Mouse (Mus musculus): ENCODE data around the gene Elmo3.
A peak's percentile ranks its signal among the peaks of the same experiment; 100 is the strongest.

Elmo3 gene

GRCm38 (mm10) chr8:105305211-105306145, at the start of gene Elmo3:
Elmo3 (plus strand) TSS chr8:105305601.
- peak; percentile 83 to 89 for DNase-seq (ENCODE audit: low spot score in 2 of 2)

- no peak for DNase-seq (ENCODE audit: low spot score in 2 of 2)
These were observed 47.9 kb upstream of the Elmo3 start for GRCm38 (mm10) chr8:105257318-105258114.

- no peak for DNase-seq (ENCODE audit: low spot score in 2 of 2)
These were observed 46.3 kb upstream of the Elmo3 start for GRCm38 (mm10) chr8:105258911-105259720.

- peak; percentile 37 to 61 for DNase-seq (ENCODE audit: low spot score in 2 of 2)
These were observed 45.6 kb upstream of the Elmo3 start for GRCm38 (mm10) chr8:105259721-105260320.

- DNase-seq (ENCODE audit: low spot score in 2 of 2) = no peak
These were observed 44.9 kb upstream of the Elmo3 start for GRCm38 (mm10) chr8:105260371-105261099.

- no peak for DNase-seq (ENCODE audit: low spot score in 2 of 2)
These were observed 43.9 kb upstream of the Elmo3 start for GRCm38 (mm10) chr8:105261326-105261980.

GRCm38 (mm10) chr8:105263244-105263912, 42.0 kb upstream of the Elmo3 start:
- DNase-seq (ENCODE audit: low spot score in 2 of 2) = no peak

GRCm38 (mm10) chr8:105264024-105264982, 41.1 kb upstream of the Elmo3 start, which contains the start of the genes Tradd and Fbxl8:
Tradd (minus strand) TSS chr8:105264609.
Fbxl8 (plus strand) TSS chr8:105264648.
- peak; percentile 62 to 74 for DNase-seq (ENCODE audit: low spot score in 2 of 2)

GRCm38 (mm10) chr8:105265128-105265527, 40.3 kb upstream of the Elmo3 start:
- peak in 1 of 2 experiments; percentile 33 for DNase-seq (ENCODE audit: low spot score in 2 of 2)

GRCm38 (mm10) chr8:105266775-105267174, 38.6 kb upstream of the Elmo3 start:
- DNase-seq (ENCODE audit: low spot score in 2 of 2) = no peak

GRCm38 (mm10) chr8:105268342-105269074, 36.9 kb upstream of the Elmo3 start:
- no peak for DNase-seq (ENCODE audit: low spot score in 2 of 2)

- DNase-seq (ENCODE audit: low spot score in 2 of 2) = no peak
These were observed 36.3 kb upstream of the Elmo3 start for GRCm38 (mm10) chr8:105269075-105269458.

GRCm38 (mm10) chr8:105269461-105269947, 35.9 kb upstream of the Elmo3 start, which contains the start of gene Hsf4:
Hsf4 (plus strand) TSS chr8:105269801.
- DNase-seq (ENCODE audit: low spot score in 2 of 2) = peak; percentile 50 to 62

GRCm38 (mm10) chr8:105270101-105270915, 35.1 kb upstream of the Elmo3 start:
- no peak for DNase-seq (ENCODE audit: low spot score in 2 of 2)

- DNase-seq (ENCODE audit: low spot score in 2 of 2) = no peak
These were observed 34.5 kb upstream of the Elmo3 start for GRCm38 (mm10) chr8:105270916-105271186.

- DNase-seq (ENCODE audit: low spot score in 2 of 2) = no peak
These were observed 30.0 kb upstream of the Elmo3 start for GRCm38 (mm10) chr8:105275387-105275786.

- DNase-seq (ENCODE audit: low spot score in 2 of 2) = no peak
These were observed 29.6 kb upstream of the Elmo3 start, which contains the start of gene Nol3 for GRCm38 (mm10) chr8:105275840-105276239. Nol3 (plus strand) TSS chr8:105276140.

Data from urinary bladder, adult 18-20 months (tissue).